Mouse (Mus musculus) stomach, embryonic 16.5 days (tissue): ENCODE data around the gene Tyro3. TPM values are rescaled to one million over a fixed set of nuclear protein-coding genes. Genes with fewer than 3 reads are reported as not detected.

Experiments
- ATAC-seq: fragments of 200-750 bp; cut with Nextera tagmentation; 2 replicates; pipeline ENCODE4 v1.8.0; 2017; ENCODE audit warnings: moderate number of reproducible peaks, moderate TSS enrichment; ENCODE audit not compliant: insufficient read depth, low FRiP score
- H3K27ac ChIP-seq: fragments of 300-500 bp; sonication (generic); 2 replicates; pipeline ENCODE4 v1.5.1; 2014; ENCODE audit warnings: low read length
- H3K27me3 ChIP-seq: fragments of 300-500 bp; sonication (generic); 2 replicates; pipeline ENCODE4 v1.6.1; 2014; ENCODE audit warnings: low read length, control low read depth, mixed read lengths; ENCODE audit not compliant: control insufficient read depth, insufficient read depth
- H3K36me3 ChIP-seq: fragments of 300-500 bp; sonication (generic); 2 replicates; pipeline ENCODE4 v1.6.1; 2014; ENCODE audit warnings: low read length; ENCODE audit not compliant: control insufficient read depth, insufficient read depth
- H3K4me1 ChIP-seq: fragments of 300-500 bp; sonication (generic); 2 replicates; pipeline ENCODE4 v1.6.1; 2014; ENCODE audit warnings: low read length, control low read depth, mixed read lengths; ENCODE audit not compliant: control insufficient read depth, insufficient read depth
- H3K4me2 ChIP-seq: fragments of 300-500 bp; sonication (generic); 2 replicates; pipeline ENCODE4 v1.6.1; 2014; ENCODE audit warnings: low read depth, low read length, mixed read lengths
- H3K4me3 ChIP-seq: fragments of 300-500 bp; sonication (generic); replicated peaks from 2 replicates; pipeline ENCODE4 v1.5.1; 2014; ENCODE audit warnings: mild to moderate bottlenecking, low read length
- H3K9ac ChIP-seq: fragments of 300-500 bp; sonication (generic); 2 replicates; pipeline ENCODE4 v1.6.1; 2014; ENCODE audit warnings: low read length
- H3K9me3 ChIP-seq: fragments of 300-500 bp; sonication (generic); replicated peaks from 2 replicates; pipeline ENCODE4 v1.6.1; 2016; ENCODE audit warnings: low read length, control low read depth; ENCODE audit not compliant: control insufficient read depth
- WGBS: fragments of 180-500 bp; shearing (Covaris S2); extraction: QIAGEN DNeasy Blood & Tissue Kit; methylation state at CpG from one replicate; pipeline ENCODE4 v1.1.7; 2014; 5-methylcytosine and 5-hydroxymethylcytosine counted together
- polyA plus RNA-seq: library from polyadenylated mRNA; unstranded; fragments of >200 nt; fragmentation: Nextera tagmentation; extraction: Ambion mirVana; gene quantifications from 2 replicates; pipeline ENCODE4 v1.2.1, GENCODE M21; 2015

The Tyro3 gene
- polyA plus RNA-seq, 1 experiment from 2014 or later: 26.7 TPM

- Histone ChIP-seq H3K4me1 (no peaks in the 10 kb centered on the region), H3K27ac (no peak overlapping the region), H3K4me3 (no peak overlapping the region), H3K27me3 (no peaks in the 10 kb centered on the region), H3K9me3 (no peaks in the 10 kb centered on the region), H3K4me2 (no peak overlapping the region), H3K9ac (no peak overlapping the region), H3K36me3 (no peaks in the 10 kb centered on the region)
- 74% methylated on average over 11 of the region's 11 CpGs for WGBS
- no peak for ATAC-seq
Measured at GRCm38 (mm10) chr2:119838363-119839156, 41.0 kb downstream of the Tyro3 start.

DNA sequence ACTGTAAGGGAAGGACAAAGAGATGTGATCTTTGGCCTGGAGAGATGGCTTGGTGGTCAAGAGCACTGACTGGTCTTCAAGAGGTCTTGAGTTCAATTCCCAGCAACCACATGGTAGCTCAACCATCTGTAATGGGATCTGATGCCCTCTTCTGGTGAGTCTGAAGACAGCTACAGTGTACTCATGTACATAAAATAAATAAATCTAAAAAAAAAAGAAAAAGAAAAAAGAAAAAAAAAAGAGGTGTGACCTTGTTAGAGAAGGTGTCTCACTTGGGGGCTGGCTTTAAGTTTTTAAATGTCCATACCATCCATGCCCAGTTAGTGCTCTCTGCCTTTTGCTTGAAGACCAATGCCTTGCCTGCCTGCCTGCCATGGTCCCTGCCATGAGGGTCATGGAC is 42.5 kb downstream of the Tyro3 start:
- H3K9ac ChIP-seq: no peak overlapping the region
- H3K4me2 ChIP-seq: no peak overlapping the region

GRCm38 (mm10) chr2:119842000-119842399 is 44.5 kb downstream of the Tyro3 start:
- ATAC-seq: no peak

More for the DNA sequence above, 42.5 kb downstream of the Tyro3 start:
- no peaks in the 10 kb centered on the region for H3K4me1 ChIP-seq
- H3K4me3 ChIP-seq: no peak overlapping the region
- no peaks in the 10 kb centered on the region for H3K9me3 ChIP-seq
- H3K27me3 ChIP-seq: no peaks in the 10 kb centered on the region
- H3K27ac ChIP-seq: no peak overlapping the region
- H3K36me3 ChIP-seq: no peaks in the 10 kb centered on the region
- ATAC-seq: no peak

DNA sequence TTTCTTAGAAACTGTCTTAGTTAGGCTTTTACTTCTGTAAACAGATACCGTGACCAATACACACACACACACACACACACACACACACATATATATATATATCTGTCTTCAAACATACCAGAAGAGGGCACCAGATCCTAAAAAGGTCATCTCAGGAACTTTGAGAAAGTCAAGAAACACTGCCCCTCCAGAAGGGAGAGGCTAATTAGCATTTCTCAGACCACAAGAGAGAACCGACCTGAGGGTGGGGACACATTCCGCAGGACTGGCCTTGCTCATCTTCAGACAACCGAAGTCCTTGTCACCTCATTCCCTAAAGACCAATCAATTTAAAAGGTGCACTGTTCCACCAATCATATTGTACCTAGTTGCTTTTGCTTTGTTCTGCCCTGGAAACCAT is 46.0 kb downstream of the Tyro3 start:
- Histone ChIP-seq H3K9ac (no peak overlapping the region), H3K27ac (no peak overlapping the region), H3K27me3 (no peaks in the 10 kb centered on the region), H3K4me1 (no peaks in the 10 kb centered on the region), H3K4me2 (no peak overlapping the region), H3K9me3 (no peaks in the 10 kb centered on the region), H3K36me3 (no peaks in the 10 kb centered on the region), H3K4me3 (no peak overlapping the region)
- WGBS: 91% methylated on average over 4 of the region's 4 CpGs
- ATAC-seq: no peak

More at GRCm38 (mm10) chr2:119842000-119842399, 44.5 kb downstream of the Tyro3 start:
- H3K4me2 ChIP-seq: no peak overlapping the region
- no peaks in the 10 kb centered on the region for H3K4me1 ChIP-seq
- no peaks in the 10 kb centered on the region for H3K36me3 ChIP-seq
- H3K4me3 ChIP-seq: no peak overlapping the region
- no peaks in the 10 kb centered on the region for H3K27me3 ChIP-seq
- H3K9ac ChIP-seq: no peak overlapping the region
- no peaks in the 10 kb centered on the region for H3K9me3 ChIP-seq
- no peak overlapping the region for H3K27ac ChIP-seq
- 60% methylated on average over 6 of the region's 6 CpGs for WGBS

DNA sequence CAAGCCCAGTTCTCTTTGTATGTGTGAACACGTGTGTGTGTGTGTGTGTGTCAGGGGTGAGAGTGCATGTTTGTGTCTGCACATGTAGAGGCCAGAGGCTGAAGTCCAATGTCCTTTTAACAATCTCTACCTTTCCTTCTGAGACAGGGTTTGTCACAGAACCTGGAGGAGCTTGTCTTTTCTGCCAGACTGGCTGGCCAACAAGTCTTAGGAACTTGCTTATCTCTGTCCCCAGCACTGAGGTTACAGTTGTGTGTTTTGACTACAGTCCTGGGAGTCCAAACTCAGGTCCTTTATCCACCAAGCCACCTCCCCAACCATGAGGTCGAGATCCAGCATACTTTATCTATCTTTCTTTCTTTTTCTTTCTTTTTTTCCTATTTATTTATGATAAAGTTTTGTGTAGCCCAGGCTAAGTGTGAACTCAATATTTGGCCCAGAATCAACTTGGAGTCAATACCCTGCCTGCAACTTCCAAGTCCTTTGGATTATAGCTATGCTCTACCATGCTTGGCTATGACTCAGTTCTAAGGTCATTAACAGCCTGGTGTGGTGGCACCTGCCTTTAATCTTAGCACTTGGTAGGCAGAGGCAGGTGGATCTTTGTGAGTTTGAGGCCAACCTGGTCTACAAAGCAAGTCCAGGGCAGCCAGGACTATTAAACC is 48.5 kb downstream of the Tyro3 start:
- Histone ChIP-seq H3K36me3 (no peaks in the 10 kb centered on the region), H3K4me1 (no peaks in the 10 kb centered on the region), H3K27ac (no peak overlapping the region), H3K9ac (no peak overlapping the region), H3K4me3 (no peak overlapping the region), H3K4me2 (no peak overlapping the region), H3K27me3 (no peaks in the 10 kb centered on the region), H3K9me3 (no peaks in the 10 kb centered on the region)
- 64% methylated on average over 2 of the region's 2 CpGs for WGBS
- ATAC-seq: peak; percentile 50; the same call in 1 of the 2 replicates

DNA sequence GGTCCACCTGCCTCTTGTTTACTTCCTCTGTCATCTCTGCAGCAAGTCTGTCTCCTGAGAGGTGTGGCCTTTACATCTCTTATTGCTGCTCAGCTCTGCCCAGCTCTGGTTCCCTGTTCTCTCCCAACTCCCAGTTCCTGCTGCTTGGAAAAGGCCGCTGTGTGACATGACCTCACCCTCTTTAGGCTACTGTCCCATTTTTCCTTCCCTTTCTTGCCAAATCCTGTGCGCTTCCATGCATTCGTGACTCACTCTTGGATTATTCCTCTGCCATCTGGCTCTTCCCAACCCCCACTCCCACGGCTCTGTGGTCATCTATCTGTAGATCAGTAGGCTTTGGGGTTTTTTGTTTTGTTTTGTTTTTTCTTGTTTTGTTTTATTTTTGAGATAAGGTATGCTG is 49.4 kb downstream of the Tyro3 start:
- no peak for ATAC-seq

DNA sequence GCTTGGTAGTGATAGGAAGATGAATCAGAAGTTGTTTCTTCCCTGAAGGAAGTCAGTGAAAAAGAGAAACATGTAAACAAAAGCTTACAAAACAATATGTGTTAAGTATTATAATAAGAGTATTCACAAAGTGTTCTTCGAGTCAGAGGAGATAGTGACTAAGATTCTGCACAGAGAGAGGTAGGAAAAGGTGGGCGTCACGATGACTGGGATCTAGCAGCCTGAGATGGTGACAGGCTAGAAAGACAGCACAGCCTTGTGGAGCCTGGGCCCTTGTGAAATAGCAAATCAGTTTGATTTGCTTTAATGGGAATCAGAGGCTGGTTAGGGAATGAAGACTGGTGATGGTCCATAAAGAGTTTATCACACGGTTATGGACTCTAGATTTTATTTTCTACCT is 56.3 kb downstream of the Tyro3 start:
- no peaks in the 10 kb centered on the region for H3K36me3 ChIP-seq
- no peak for ATAC-seq
- 84% methylated on average over 4 of the region's 4 CpGs for WGBS
- H3K9me3 ChIP-seq: no peaks in the 10 kb centered on the region
- H3K4me3 ChIP-seq: no peak overlapping the region
- H3K4me2 ChIP-seq: no peak overlapping the region
- H3K4me1 ChIP-seq: no peaks in the 10 kb centered on the region
- H3K27ac ChIP-seq: no peak overlapping the region
- no peak overlapping the region for H3K9ac ChIP-seq
- no peaks in the 10 kb centered on the region for H3K27me3 ChIP-seq

More for the DNA sequence above, 49.4 kb downstream of the Tyro3 start:
- Histone ChIP-seq H3K4me2 (no peak overlapping the region), H3K4me1 (no peaks in the 10 kb centered on the region), H3K36me3 (no peaks in the 10 kb centered on the region), H3K27me3 (no peaks in the 10 kb centered on the region), H3K27ac (no peak overlapping the region), H3K9ac (no peak overlapping the region), H3K4me3 (no peak overlapping the region), H3K9me3 (no peaks in the 10 kb centered on the region)
- 69% methylated on average over 4 of the region's 4 CpGs for WGBS

DNA sequence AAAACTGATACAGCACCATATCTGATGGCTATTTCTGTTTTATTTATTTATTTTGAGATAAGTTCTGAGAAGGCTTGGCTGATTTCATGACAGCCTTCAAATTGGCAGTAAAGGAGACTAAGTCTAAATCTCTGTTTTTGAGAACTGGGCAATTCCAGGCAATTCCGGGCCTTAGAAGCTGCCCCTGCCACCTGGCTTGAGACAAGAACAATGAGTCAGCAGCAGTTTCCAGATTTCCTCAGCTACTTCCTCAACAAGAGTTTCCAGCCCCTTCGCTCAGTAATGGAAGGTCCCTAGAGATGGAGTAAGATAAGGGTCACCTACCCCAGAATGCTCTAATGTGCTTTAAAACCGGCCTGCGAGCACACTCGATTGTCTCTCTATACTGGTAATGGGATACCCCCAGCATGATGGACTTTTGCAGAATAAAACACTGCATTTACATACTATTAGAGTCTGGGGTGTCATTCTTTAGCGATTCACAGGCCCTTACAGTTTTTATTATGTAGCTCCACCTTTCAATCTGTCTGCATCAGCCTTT is 57.8 kb downstream of the Tyro3 start:
- no peak for ATAC-seq
- Histone ChIP-seq H3K36me3 (no peaks in the 10 kb centered on the region), H3K4me2 (no peak overlapping the region), H3K27me3 (no peaks in the 10 kb centered on the region), H3K27ac (no peak overlapping the region), H3K4me3 (no peak overlapping the region), H3K9ac (no peak overlapping the region), H3K9me3 (no peaks in the 10 kb centered on the region), H3K4me1 (no peaks in the 10 kb centered on the region)
- WGBS: 67% methylated on average over 6 of the region's 6 CpGs

DNA sequence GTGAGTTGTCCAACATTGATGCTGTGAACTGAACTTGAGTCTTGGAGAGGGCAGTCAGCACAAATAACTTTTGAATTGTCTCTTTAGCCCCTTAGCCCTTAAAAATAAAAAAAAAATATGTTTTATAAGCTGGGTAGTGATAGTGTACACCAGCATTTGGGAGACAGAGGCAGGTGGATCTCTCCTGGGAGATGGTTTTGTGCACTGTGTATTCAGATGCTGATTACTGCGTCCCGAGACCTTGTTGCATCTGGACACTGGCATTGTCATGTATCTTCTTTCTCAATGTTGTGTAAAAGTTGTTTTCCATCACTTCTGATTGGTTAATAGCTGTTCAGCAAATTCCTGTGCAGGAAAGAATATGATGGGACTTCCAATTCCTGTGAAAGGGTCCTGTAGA is 59.8 kb downstream of the Tyro3 start:
- Histone ChIP-seq H3K4me2 (no peak overlapping the region), H3K9ac (no peak overlapping the region), H3K4me3 (no peak overlapping the region), H3K27me3 (no peaks in the 10 kb centered on the region), H3K36me3 (no peaks in the 10 kb centered on the region), H3K27ac (no peak overlapping the region), H3K4me1 (no peaks in the 10 kb centered on the region), H3K9me3 (no peaks in the 10 kb centered on the region)
- WGBS: 84% methylated on average over 2 of the region's 2 CpGs
- no peak for ATAC-seq
